Mouse (Mus musculus): ENCODE measurements around the gene Fdxr. TPM values are rescaled to one million over a fixed set of nuclear protein-coding genes. Genes with fewer than 3 reads are reported as not detected.

The Fdxr gene
- 31.8 and 36.3 TPM in 2 replicates for polyA plus RNA-seq (2012; rRNA removed)

GRCm38 (mm10) chr11:115276780-115277603 is at the start of gene Fdxr:
Gene Fdxr (minus strand): TSS chr11:115277050.
- H3K36me3 ChIP-seq (ENCODE audit: control insufficient read depth, insufficient read depth, low read length), result no peaks in the 10 kb centered on the region
- peaks cover 13% of the 10 kb centered on the region for H3K4me1 ChIP-seq (replicated peaks; ENCODE audit: control insufficient read depth, insufficient read depth, low read length)
- H3K4me3 ChIP-seq (ENCODE audit: control insufficient read depth, insufficient read depth, low read length), result peak within 1 kb of the TSS; percentile 56
- DNase-seq, result peak; percentile 98
- TF ChIP-seq CTCF (IDR thresholded peaks at IDR 0.05; ENCODE audit: borderline replicate concordance, control insufficient read depth, extremely low read depth, insufficient read depth, low read length, poor library complexity), result 0 out of 2 replicates have a peak, but pooled peaks have one; percentile 16
- TF ChIP-seq POLR2A (IDR thresholded peaks at IDR 0.05; ENCODE audit: control insufficient read depth, extremely low read depth, insufficient read depth, low read length, poor library complexity), result peak; percentile 75; the same call in 1 of the 2 replicates
- H3K27ac ChIP-seq (ENCODE audit: control insufficient read depth, insufficient read depth, low read length), result peak within 1 kb of the TSS; percentile 52
- no peaks in the 10 kb centered on the region for H3K27me3 ChIP-seq (ENCODE audit: control insufficient read depth, insufficient read depth, low read length)
- under 1% methylated on average over 42 of the region's 42 CpGs for WGBS

GRCm38 (mm10) chr11:115323354-115323753 is 46.5 kb upstream of the Fdxr start:
- no peak for DNase-seq
- H3K4me3 ChIP-seq (ENCODE audit: control insufficient read depth, insufficient read depth, low read length), result no peak overlapping the region
- 21% methylated on average over 32 of the region's 32 CpGs for WGBS
- no peak overlapping the region for H3K27ac ChIP-seq (ENCODE audit: control insufficient read depth, insufficient read depth, low read length)
- no peaks in the 10 kb centered on the region for H3K36me3 ChIP-seq (ENCODE audit: control insufficient read depth, insufficient read depth, low read length)
- no peaks in the 10 kb centered on the region for H3K4me1 ChIP-seq (replicated peaks; ENCODE audit: control insufficient read depth, insufficient read depth, low read length)
- TF ChIP-seq CTCF (IDR thresholded peaks at IDR 0.05; ENCODE audit: borderline replicate concordance, control insufficient read depth, extremely low read depth, insufficient read depth, low read length, poor library complexity) (no peak), POLR2A (IDR thresholded peaks at IDR 0.05; ENCODE audit: control insufficient read depth, extremely low read depth, insufficient read depth, low read length, poor library complexity) (no peak)
- peaks cover 34% of the 10 kb centered on the region; the same call in 1 of the 2 replicates for H3K27me3 ChIP-seq (ENCODE audit: control insufficient read depth, insufficient read depth, low read length)

GRCm38 (mm10) chr11:115321906-115322693 is 45.2 kb upstream of the Fdxr start, which contains the start of gene Ush1g:
Gene Ush1g (minus strand): TSS chr11:115322041.
- Histone ChIP-seq H3K4me1 (replicated peaks; ENCODE audit: control insufficient read depth, insufficient read depth, low read length) (no peaks in the 10 kb centered on the region), H3K36me3 (ENCODE audit: control insufficient read depth, insufficient read depth, low read length) (no peaks in the 10 kb centered on the region), H3K27me3 (ENCODE audit: control insufficient read depth, insufficient read depth, low read length) (peaks cover 39% of the 10 kb centered on the region; the same call in 1 of the 2 replicates), H3K27ac (ENCODE audit: control insufficient read depth, insufficient read depth, low read length) (no peak within 1 kb of the TSS), H3K4me3 (ENCODE audit: control insufficient read depth, insufficient read depth, low read length) (no peak within 1 kb of the TSS)
- TF ChIP-seq POLR2A (IDR thresholded peaks at IDR 0.05; ENCODE audit: control insufficient read depth, extremely low read depth, insufficient read depth, low read length, poor library complexity), result no peak
- peak; percentile 88 for TF ChIP-seq CTCF (IDR thresholded peaks at IDR 0.05; ENCODE audit: borderline replicate concordance, control insufficient read depth, extremely low read depth, insufficient read depth, low read length, poor library complexity)
- 6% methylated on average over 35 of the region's 35 CpGs for WGBS
- peak; percentile 32 for DNase-seq

- H3K27ac ChIP-seq (ENCODE audit: control insufficient read depth, insufficient read depth, low read length), result no peak overlapping the region
- peaks cover 45% of the 10 kb centered on the region; the same call in 1 of the 2 replicates for H3K27me3 ChIP-seq (ENCODE audit: control insufficient read depth, insufficient read depth, low read length)
- H3K36me3 ChIP-seq (ENCODE audit: control insufficient read depth, insufficient read depth, low read length), result no peaks in the 10 kb centered on the region
- no peak for TF ChIP-seq CTCF (IDR thresholded peaks at IDR 0.05; ENCODE audit: borderline replicate concordance, control insufficient read depth, extremely low read depth, insufficient read depth, low read length, poor library complexity)
- no peak for TF ChIP-seq POLR2A (IDR thresholded peaks at IDR 0.05; ENCODE audit: control insufficient read depth, extremely low read depth, insufficient read depth, low read length, poor library complexity)
- 15% methylated on average over 18 of the region's 18 CpGs for WGBS
- H3K4me3 ChIP-seq (ENCODE audit: control insufficient read depth, insufficient read depth, low read length), result no peak overlapping the region
- no peaks in the 10 kb centered on the region for H3K4me1 ChIP-seq (replicated peaks; ENCODE audit: control insufficient read depth, insufficient read depth, low read length)
- DNase-seq, result no peak
Measured at GRCm38 (mm10) chr11:115319704-115320383, 43.0 kb upstream of the Fdxr start.

GRCm38 (mm10) chr11:115318245-115319027 is 41.6 kb upstream of the Fdxr start:
- Histone ChIP-seq H3K36me3 (ENCODE audit: control insufficient read depth, insufficient read depth, low read length) (no peaks in the 10 kb centered on the region), H3K4me1 (replicated peaks; ENCODE audit: control insufficient read depth, insufficient read depth, low read length) (no peaks in the 10 kb centered on the region), H3K4me3 (ENCODE audit: control insufficient read depth, insufficient read depth, low read length) (no peak overlapping the region), H3K27me3 (ENCODE audit: control insufficient read depth, insufficient read depth, low read length) (peaks cover 44% of the 10 kb centered on the region; the same call in 1 of the 2 replicates), H3K27ac (ENCODE audit: control insufficient read depth, insufficient read depth, low read length) (no peak overlapping the region)
- 12% methylated on average over 63 of the region's 63 CpGs for WGBS
- TF ChIP-seq CTCF (IDR thresholded peaks at IDR 0.05; ENCODE audit: borderline replicate concordance, control insufficient read depth, extremely low read depth, insufficient read depth, low read length, poor library complexity), result no peak
- no peak for TF ChIP-seq POLR2A (IDR thresholded peaks at IDR 0.05; ENCODE audit: control insufficient read depth, extremely low read depth, insufficient read depth, low read length, poor library complexity)
- DNase-seq, result no peak
